Comparison of ENCODE assay signal across 24 mouse cellular contexts in the genomic region with DNA sequence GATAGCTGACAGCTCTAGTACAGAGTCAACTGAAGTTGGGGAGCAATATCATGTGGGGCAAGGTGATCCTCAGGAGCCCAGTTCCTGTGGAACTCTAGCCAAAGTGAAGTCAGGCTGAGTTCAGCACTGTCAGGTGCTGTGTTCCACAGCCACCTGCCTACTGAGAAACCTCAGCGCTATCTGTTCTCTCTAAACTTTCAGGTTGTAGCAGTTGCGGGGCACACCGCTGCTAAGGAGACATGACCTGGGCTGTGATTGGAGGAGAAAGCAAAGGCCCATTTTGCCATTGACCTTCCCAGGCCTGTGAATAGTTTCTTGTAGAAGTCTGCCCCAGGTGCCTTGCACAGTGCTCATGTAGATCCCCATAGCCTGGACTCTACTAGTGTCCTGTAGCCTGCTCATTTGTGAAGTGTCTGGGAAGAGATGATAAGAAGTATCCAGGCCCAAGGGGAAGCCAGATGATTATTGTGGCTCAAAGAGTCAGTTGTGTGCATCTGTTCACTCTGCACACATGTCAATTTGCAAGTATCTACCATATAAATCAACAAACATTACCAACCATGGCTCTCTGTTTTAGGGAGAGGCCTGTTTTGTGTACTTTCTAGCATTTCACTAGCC. TPM values are rescaled to one million over a fixed set of nuclear protein-coding genes. Genes with fewer than 3 reads are reported as not detected.
DNase-seq lines count a peak whose midpoint lies in the region; ATAC-seq and TF ChIP-seq lines count a peak whose summit lies in the region.
"Not testable (repeated sequence)": the region's sequence is repeated elsewhere in the genome, so short reads cannot be mapped to it uniquely, and the experiment has no call there.
"Had no signal": no experiment of that assay in that cellular context is flagged by ENCODE, and none has a peak within 500 bp of the region (broad histone marks: within the 10 kb centered on the region; RNA-seq: fewer than 3 reads in every experiment).

No protein-coding gene starts in this region.

- not testable (repeated sequence) for TF ChIP-seq CTCF in MEL (IDR thresholded peaks at IDR 0.05 in 2 of 3, conservative IDR thresholded peaks at IDR 0.05 in 1 of 3; ENCODE audit: control insufficient read depth in 1 of 3, insufficient read depth in 1 of 3, low read depth in 2 of 3, low read length in 3 of 3, poor library complexity in 1 of 3, severe bottlenecking in 1 of 3); liver, embryonic 14.5 days (IDR thresholded peaks at IDR 0.05; ENCODE audit: low read depth); liver, postnatal 0 days (IDR thresholded peaks at IDR 0.05; ENCODE audit: low read depth)

- TF ChIP-seq RAD21 in MEL (IDR thresholded peaks at IDR 0.05; ENCODE audit: low read depth, low read length), result not testable (repeated sequence)

- WGBS in liver, embryonic 11.5 days, result no CpG with 5 or more reads among the region's 3 CpGs
- no CpG with 5 or more reads among the region's 3 CpGs for WGBS in liver, embryonic 14.5 days (ENCODE audit: insufficient replicate concordance)
- WGBS in liver, postnatal 0 days (ENCODE audit: insufficient replicate concordance), result no CpG with 5 or more reads among the region's 3 CpGs

- H3K4me3 ChIP-seq in MEL (ENCODE audit: control insufficient read depth in 1 of 2, insufficient read depth in 1 of 2, low read depth in 2 of 2, low read length in 2 of 2); liver, embryonic 11.5 days (ENCODE audit: low read depth, low read length); liver, embryonic 14.5 days (ENCODE audit: insufficient read depth in 1 of 2, low read depth in 2 of 2, low read length in 2 of 2); liver, postnatal 0 days (ENCODE audit: low read depth, low read length): not testable (repeated sequence)

- H3K9me3 ChIP-seq in MEL (replicated peaks; ENCODE audit: insufficient read depth, low read length); liver, embryonic 11.5 days (ENCODE audit: control insufficient read depth, low read length); liver, embryonic 14.5 days (ENCODE audit: control insufficient read depth, low read length); liver, postnatal 0 days (ENCODE audit: low read length): not testable (repeated sequence)

- ATAC-seq in erythroid progenitor cell, adult 5-6 weeks (replicated peaks; ENCODE audit: low FRiP score, poor library complexity, severe bottlenecking), result peak; percentile 84
- ATAC-seq in liver, embryonic 11.5 days (replicated peaks; ENCODE audit: low FRiP score), result peak; percentile 79
- peak; percentile 80 for ATAC-seq in liver, embryonic 14.5 days (ENCODE audit: insufficient read depth)
- peak; percentile 72 for ATAC-seq in liver, postnatal 0 days
- ATAC-seq in megakaryocyte-erythroid progenitor cell, adult 5-6 weeks (replicated peaks; ENCODE audit: low FRiP score, low TSS enrichment, poor library complexity, severe bottlenecking), result peak; percentile 74

- peak overlapping the region; percentile 7; the same call in 1 of the 2 replicates for H3K4me2 ChIP-seq in liver, embryonic 11.5 days
- not testable (repeated sequence) for H3K4me2 ChIP-seq in liver, embryonic 14.5 days (ENCODE audit: low read depth); liver, postnatal 0 days (ENCODE audit: low read depth, low read length)

- not testable (repeated sequence) for H3K9ac ChIP-seq in MEL (ENCODE audit: control insufficient read depth, low read depth, low read length, poor library complexity, severe bottlenecking); liver, embryonic 11.5 days (ENCODE audit: low read depth, low read length); liver, embryonic 14.5 days (replicated peaks); liver, postnatal 0 days (replicated peaks)

- H3K27ac ChIP-seq in MEL (ENCODE audit: control insufficient read depth, low read depth, low read length), result peak overlapping the region; percentile 61
- H3K27ac ChIP-seq in liver, embryonic 11.5 days (ENCODE audit: low read depth, low read length), result peak overlapping the region; percentile 73; the same call in 1 of the 2 replicates
- not testable (repeated sequence) for H3K27ac ChIP-seq in liver, embryonic 14.5 days; liver, postnatal 0 days (ENCODE audit: low read depth)

- not testable (repeated sequence) for H3K27me3 ChIP-seq in MEL (ENCODE audit: control insufficient read depth in 1 of 2, insufficient read depth in 2 of 2, low read length in 2 of 2); liver, embryonic 11.5 days (replicated peaks; ENCODE audit: control insufficient read depth, insufficient read depth, low read length); liver, embryonic 14.5 days (ENCODE audit: control insufficient read depth, insufficient read depth, low read length); liver, postnatal 0 days (ENCODE audit: insufficient read depth, low read length)

- not testable (repeated sequence) for DNase-seq in MEL (ENCODE audit: low read depth, low spot score); liver, embryonic 11.5 days (ENCODE audit: low spot score); liver, embryonic 14.5 days (ENCODE audit: low read depth in 3 of 3, low spot score in 3 of 3); liver, postnatal 0 days

- H3K36me3 ChIP-seq in MEL (ENCODE audit: control insufficient read depth in 1 of 2, insufficient read depth in 2 of 2, low read length in 2 of 2), result peaks cover 0 to 43% of the 10 kb centered on the region in 2 experiments; a peak in 2 of 4 replicates
- not testable (repeated sequence) for H3K36me3 ChIP-seq in liver, embryonic 11.5 days (ENCODE audit: control insufficient read depth, insufficient read depth, low read length); liver, embryonic 14.5 days (replicated peaks; ENCODE audit: control insufficient read depth, insufficient read depth, low read depth); liver, postnatal 0 days (replicated peaks; ENCODE audit: insufficient read depth, low read length)

- H3K79me2 ChIP-seq in MEL (ENCODE audit: control insufficient read depth, insufficient read depth, low read length, poor library complexity), result not testable (repeated sequence)

- TF ChIP-seq POLR2A in MEL (IDR thresholded peaks at IDR 0.05; ENCODE audit: control insufficient read depth in 1 of 2, insufficient read depth in 1 of 2, low read depth in 1 of 2, low read length in 2 of 2, poor library complexity in 1 of 2), result not testable (repeated sequence)

- peaks cover 31 to 33% of the 10 kb centered on the region in 2 experiments for H3K4me1 ChIP-seq in MEL (ENCODE audit: control insufficient read depth in 1 of 2, insufficient read depth in 2 of 2, low read length in 2 of 2)
- peaks cover 33% of the 10 kb centered on the region for H3K4me1 ChIP-seq in liver, embryonic 11.5 days (replicated peaks; ENCODE audit: control insufficient read depth, insufficient read depth, low read length)
- H3K4me1 ChIP-seq in liver, embryonic 14.5 days (replicated peaks; ENCODE audit: control insufficient read depth in 2 of 2, insufficient read depth in 2 of 2, low read length in 1 of 2), result peaks cover 24 to 31% of the 10 kb centered on the region in 2 experiments
- H3K4me1 ChIP-seq in liver, postnatal 0 days (ENCODE audit: insufficient read depth), result not testable (repeated sequence)

- TF ChIP-seq EP300 in MEL (IDR thresholded peaks at IDR 0.05; ENCODE audit: low read depth in 1 of 2, low read length in 2 of 2); liver, embryonic 14.5 days (IDR thresholded peaks at IDR 0.05; ENCODE audit: low read depth); liver, postnatal 0 days (IDR thresholded peaks at IDR 0.05; ENCODE audit: low read depth): not testable (repeated sequence)

RNA-seq across cellular contexts. Expression of gene Ccr1l1, which starts 2.8 kb away (rescaled TPM):
- not detected in 2 replicates for total RNA-seq in MEL (2012; rRNA removed)
- polyA plus RNA-seq in MEL (2012; ENCODE audit: insufficient read depth in 1 of 2, insufficient read length in 2 of 2, low read depth in 1 of 2, low replicate concordance in 2 of 2, missing spikeins in 1 of 2), result not detected
- 6.7 TPM in 1 of 2 replicates, not detected in the other for total RNA-seq in erythroid progenitor cell, adult 5-6 weeks (2015; ENCODE audit: low replicate concordance)
- 1.0 TPM in 1 of 2 replicates, not detected in the other for total RNA-seq in erythroid progenitor cell, adult 5-6 weeks (2017; ENCODE audit: low replicate concordance)
- polyA plus RNA-seq in liver, embryonic 11.5 days (2014; fragmentation: Nextera tagmentation; extraction: Ambion mirVana), result not detected in 2 replicates
- polyA plus RNA-seq in liver, embryonic 14.5 days (2012; rRNA removed), result 0.04 TPM in 1 of 2 replicates, not detected in the other
- polyA plus RNA-seq in liver, embryonic 14.5 days (2014; fragmentation: Nextera tagmentation; extraction: Ambion mirVana), result not detected in 2 replicates
- 0.09 TPM in 1 of 2 replicates, not detected in the other for polyA plus RNA-seq in liver, postnatal 0 days (2015; fragmentation: Nextera tagmentation; extraction: Ambion mirVana)
- not detected in 2 replicates for total RNA-seq in megakaryocyte-erythroid progenitor cell, adult 5-6 weeks (2014; fragmentation: Nextera tagmentation)
- not detected in 2 replicates for total RNA-seq in megakaryocyte-erythroid progenitor cell, adult 5-6 weeks (2017)
- total RNA-seq: adrenal gland, adult 8-10 months; adrenal gland, postnatal 25 days; gastrocnemius, adult 8-10 months; gastrocnemius, postnatal 25 days; heart, adult 18-20 months; heart, postnatal 25 days; hematopoietic stem cell, adult 5-6 weeks had no signal
- polyA plus RNA-seq: activated CD4-positive, CD25-positive, alpha-beta regulatory T cell, adult 4 months; brain, embryonic 14.5 days; embryonic facial prominence, embryonic 11.5 days; embryonic facial prominence, embryonic 14.5 days; forebrain, embryonic 12.5 days; forebrain, embryonic 15.5 days; heart, embryonic 14.5 days; heart, postnatal 0 days; hindbrain, embryonic 12.5 days; hindbrain, embryonic 15.5 days; intestine, embryonic 14.5 days had no signal

RNA-seq across cellular contexts. Expression of gene Ccr1, which starts 12.5 kb away (rescaled TPM):
- not detected in 2 replicates for total RNA-seq in MEL (2012; rRNA removed)
- polyA plus RNA-seq in MEL (2012; ENCODE audit: insufficient read depth in 1 of 2, insufficient read length in 2 of 2, low read depth in 1 of 2, low replicate concordance in 2 of 2, missing spikeins in 1 of 2), result under 1 TPM in 1 of 2 experiments, not detected in 1; 0.07 TPM
- 7.1 and 24.9 TPM in 2 replicates for total RNA-seq in erythroid progenitor cell, adult 5-6 weeks (2015; ENCODE audit: low replicate concordance)
- total RNA-seq in erythroid progenitor cell, adult 5-6 weeks (2017; ENCODE audit: low replicate concordance), result 2.6 and 9.9 TPM in 2 replicates
- polyA plus RNA-seq in liver, embryonic 11.5 days (2014; fragmentation: Nextera tagmentation; extraction: Ambion mirVana), result 1.9 and 2.0 TPM in 2 replicates
- polyA plus RNA-seq in liver, embryonic 14.5 days (2012; rRNA removed), result 0.70 and 1.4 TPM in 2 replicates
- polyA plus RNA-seq in liver, embryonic 14.5 days (2014; fragmentation: Nextera tagmentation; extraction: Ambion mirVana), result 2.0 and 2.4 TPM in 2 replicates
- polyA plus RNA-seq in liver, postnatal 0 days (2015; fragmentation: Nextera tagmentation; extraction: Ambion mirVana), result 2.9 and 3.0 TPM in 2 replicates
- total RNA-seq in megakaryocyte-erythroid progenitor cell, adult 5-6 weeks (2014; fragmentation: Nextera tagmentation), result 0.64 TPM in 1 of 2 replicates, not detected in the other
- total RNA-seq in megakaryocyte-erythroid progenitor cell, adult 5-6 weeks (2017), result not detected in 2 replicates

RNA-seq across cellular contexts. Expression of gene Ccr3, which starts 40.8 kb away (rescaled TPM):
- not detected in 2 replicates for total RNA-seq in MEL (2012; rRNA removed)
- polyA plus RNA-seq in MEL (2012; ENCODE audit: insufficient read depth in 1 of 2, insufficient read length in 2 of 2, low read depth in 1 of 2, low replicate concordance in 2 of 2, missing spikeins in 1 of 2), result not detected
- 21.4 and 26.3 TPM in 2 replicates for total RNA-seq in erythroid progenitor cell, adult 5-6 weeks (2015; ENCODE audit: low replicate concordance)
- 14.7 and 15.8 TPM in 2 replicates for total RNA-seq in erythroid progenitor cell, adult 5-6 weeks (2017; ENCODE audit: low replicate concordance)
- 0.04 and 0.05 TPM in 2 replicates for polyA plus RNA-seq in liver, embryonic 11.5 days (2014; fragmentation: Nextera tagmentation; extraction: Ambion mirVana)
- 0.02 and 0.07 TPM in 2 replicates for polyA plus RNA-seq in liver, embryonic 14.5 days (2012; rRNA removed)
- 0.05 and 0.13 TPM in 2 replicates for polyA plus RNA-seq in liver, embryonic 14.5 days (2014; fragmentation: Nextera tagmentation; extraction: Ambion mirVana)
- 0.40 and 0.42 TPM in 2 replicates for polyA plus RNA-seq in liver, postnatal 0 days (2015; fragmentation: Nextera tagmentation; extraction: Ambion mirVana)
- not detected in 2 replicates for total RNA-seq in megakaryocyte-erythroid progenitor cell, adult 5-6 weeks (2014; fragmentation: Nextera tagmentation)
- not detected in 2 replicates for total RNA-seq in megakaryocyte-erythroid progenitor cell, adult 5-6 weeks (2017)
- total RNA-seq: adrenal gland, adult 8-10 months; adrenal gland, postnatal 25 days; gastrocnemius, postnatal 25 days; heart, adult 18-20 months; heart, postnatal 25 days had no signal
- polyA plus RNA-seq: embryonic facial prominence, embryonic 11.5 days; forebrain, embryonic 12.5 days; forebrain, embryonic 15.5 days; heart, postnatal 0 days; hindbrain, embryonic 12.5 days; hindbrain, embryonic 15.5 days; intestine, embryonic 14.5 days had no signal
